Mouse (Mus musculus): ENCODE data around the gene Ccdc160. TPM values are rescaled to one million over a fixed set of nuclear protein-coding genes. Genes with fewer than 3 reads are reported as not detected.

Gene Ccdc160
- 4.0 TPM for polyA plus RNA-seq (2015; fragmentation: Illumina TruSeq; extraction: RNeasy Lipid Tissue Mini Kit (QIAGEN cat#74804); ENCODE audit: low read depth, low replicate concordance)

GRCm38 (mm10) chrX:52790980-52791593, at the start of gene Ccdc160:
Ccdc160 (plus strand) TSS chrX:52791200.

Other genes with a start within 250 kb of the Ccdc160 start
- 3.9 TPM for gene Gpc3, start 177.2 kb upstream of the Ccdc160 start, polyA plus RNA-seq (2015; fragmentation: Illumina TruSeq; extraction: RNeasy Lipid Tissue Mini Kit (QIAGEN cat#74804); ENCODE audit: low read depth, low replicate concordance)
- gene Phf6, start 121.1 kb downstream of the Ccdc160 start, polyA plus RNA-seq (2015; fragmentation: Illumina TruSeq; extraction: RNeasy Lipid Tissue Mini Kit (QIAGEN cat#74804); ENCODE audit: low read depth, low replicate concordance) = 17.8 TPM
- 365 TPM for gene Hprt, start 196.9 kb downstream of the Ccdc160 start, polyA plus RNA-seq (2015; fragmentation: Illumina TruSeq; extraction: RNeasy Lipid Tissue Mini Kit (QIAGEN cat#74804); ENCODE audit: low read depth, low replicate concordance)